Mouse (Mus musculus) T-cell, adult 66 days (primary cell): ENCODE results near the gene Smok3a. TPM values are rescaled to one million over a fixed set of nuclear protein-coding genes. Genes with fewer than 3 reads are reported as not detected.

Source experiments
- total RNA-seq, 2 experiments: library from RNA; stranded (reverse); gene quantifications; 3 replicates in 1 of 2; 4 replicates in 1 of 2; pipeline ENCODE4 v1.2.4; 2023

Smok3a gene
- total RNA-seq, result not detected

DNA sequence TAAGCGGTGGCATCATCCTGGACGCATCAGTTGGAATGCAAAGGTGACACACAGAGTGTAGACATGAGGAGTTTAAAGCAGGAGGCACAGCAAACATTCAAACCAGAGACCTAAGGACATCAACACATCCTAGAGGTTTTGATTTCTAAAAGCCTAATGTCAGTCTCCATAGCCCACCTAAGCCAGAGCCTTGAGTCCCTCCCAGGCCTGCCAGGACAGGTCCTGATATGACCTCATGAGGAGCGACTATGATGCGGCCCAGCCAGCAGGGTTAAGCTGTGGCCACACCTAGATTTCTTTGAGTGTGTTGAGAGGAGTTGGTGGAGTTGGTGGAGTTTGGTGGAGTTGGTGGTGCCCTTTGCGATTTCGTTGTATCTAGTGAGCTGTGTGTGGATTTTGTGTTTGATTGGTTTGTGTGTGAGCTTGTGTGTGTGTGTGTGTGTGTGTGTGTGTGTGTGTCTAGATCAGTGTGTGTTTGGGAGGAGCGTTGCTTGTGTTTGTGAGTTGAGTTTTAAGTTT lies at the start of gene Smok3a, which contains the start of gene Smok3b:
Gene Smok3a, plus strand, starts transcription at position 301 of the 519 bp plus-strand sequence.
Gene Smok3b, plus strand, starts transcription at position 469 of the 519 bp plus-strand sequence.

DNA sequence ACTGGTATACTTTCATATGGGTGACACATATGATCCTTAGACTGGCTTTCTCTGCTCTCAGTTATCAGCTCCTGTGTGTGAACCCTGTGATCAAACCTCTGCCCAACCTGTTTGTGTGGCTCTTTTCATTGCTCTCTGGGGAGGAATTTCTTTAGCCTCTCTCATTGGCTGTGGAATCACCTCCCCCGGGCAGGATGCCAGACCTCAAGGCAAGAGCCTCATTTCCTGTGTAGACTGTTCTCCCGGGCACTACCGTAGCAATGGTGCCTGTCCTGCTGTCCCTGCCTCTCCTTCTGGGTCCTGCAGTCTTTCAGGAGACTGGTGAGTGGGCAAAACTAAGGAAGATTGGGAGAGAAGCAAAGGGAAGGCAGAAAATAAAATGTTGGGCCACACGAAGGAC lies 39.8 kb upstream of the Smok3a start, which contains the start of gene Azgp1:
Gene Azgp1, plus strand, starts transcription at position 221 of the 400 bp plus-strand sequence.

GRCm38 (mm10) chr5:138052894-138053293 lies 31.8 kb downstream of the Smok3a start, which contains the start of gene Smok3c:
Gene Smok3c (plus strand): TSS chr5:138053194.

Other genes starting within 250 kb of the Smok3a start
- gene Ppp1r35, start 242.4 kb upstream of the Smok3a start, total RNA-seq, result 10 to 100 TPM; 23.2 to 26.0 TPM
- gene Mepce, start 233.6 kb upstream of the Smok3a start, total RNA-seq, result 100 to 1,000 TPM; 120 to 126 TPM
- gene Zcwpw1, start 233.5 kb upstream of the Smok3a start, total RNA-seq, result 10 to 100 TPM; 19.2 to 22.2 TPM
- 1 to 10 TPM; 3.2 to 3.3 TPM for gene Pilra, start 185.0 kb upstream of the Smok3a start, total RNA-seq
- 1 to 10 TPM; 1.7 to 2.7 TPM for gene Pilrb1, start 163.2 kb upstream of the Smok3a start, total RNA-seq
- 1 to 10 TPM in 1 of 2 experiments, not detected in 1; 2.4 TPM for gene Pilrb2, start 149.4 kb upstream of the Smok3a start, total RNA-seq
- gene Cyp3a13, start 99.6 kb upstream of the Smok3a start, total RNA-seq, result not detected
- not detected for gene Gjc3, start 58.2 kb upstream of the Smok3a start, total RNA-seq
- not detected for gene Azgp1, start 39.7 kb upstream of the Smok3a start, total RNA-seq
- gene Smok3b, start 168 bp downstream of the Smok3a start, total RNA-seq, result not detected
- gene Smok3c, start 31.9 kb downstream of the Smok3a start, total RNA-seq, result not detected
- gene Zkscan1, start 63.8 kb downstream of the Smok3a start, total RNA-seq, result 10 to 100 TPM; 22.9 to 24.4 TPM
- gene Zscan21, start 95.6 kb downstream of the Smok3a start, total RNA-seq, result 10 to 100 TPM; 13.3 to 18.2 TPM
- gene Zfp113, start 134.5 kb downstream of the Smok3a start, total RNA-seq, result 10 to 100 TPM in 1 of 2 experiments, 1 to 10 TPM in 1; 9.4 to 10.4 TPM
- gene Cops6, start 139.8 kb downstream of the Smok3a start, total RNA-seq, result 10 to 100 TPM; 52.3 to 55.0 TPM
- 10 to 100 TPM; 28.2 to 28.4 TPM for gene Ap4m1, start 150.7 kb downstream of the Smok3a start, total RNA-seq
- gene Mcm7, start 151.2 kb downstream of the Smok3a start, total RNA-seq, result 10 to 100 TPM; 76.0 to 81.5 TPM
- gene Taf6, start 166.2 kb downstream of the Smok3a start, total RNA-seq, result 10 to 100 TPM; 27.6 to 32.2 TPM
- 10 to 100 TPM; 16.9 to 17.7 TPM for gene Cnpy4, start 166.2 kb downstream of the Smok3a start, total RNA-seq
- 1 to 10 TPM; 1.3 to 2.1 TPM for gene Mblac1, start 173.1 kb downstream of the Smok3a start, total RNA-seq
- gene Nxpe5, start 204.6 kb downstream of the Smok3a start, total RNA-seq, result not detected
- 10 to 100 TPM; 38.1 to 38.9 TPM for gene Lamtor4, start 234.2 kb downstream of the Smok3a start, total RNA-seq
- 10 to 100 TPM; 58.2 to 71.8 TPM for gene BC037034, start 242.8 kb downstream of the Smok3a start, total RNA-seq